Mouse (Mus musculus) adrenal gland, adult 2 months (tissue): ENCODE measurements around the gene Cabin1. TPM values are rescaled to one million over a fixed set of nuclear protein-coding genes. Genes with fewer than 3 reads are reported as not detected.
A peak's percentile ranks its signal among the peaks of the same experiment; 100 is the strongest.

Experiments used
- DNase-seq: peaks from one replicate; pipeline ENCODE4 v3.0.0; 2021
- polyA plus RNA-seq: library from polyadenylated mRNA; depleted of rRNA; stranded (reverse); fragments of >200 nt; gene quantifications from 2 replicates; pipeline ENCODE4 v1.2.3, GENCODE M21; 2012
- total RNA-seq, 2 experiments: library from RNA; stranded (reverse); gene quantifications; 2 replicates each; pipeline ENCODE4 v1.2.3; 2021

Cabin1 gene
- total and polyA plus RNA-seq, 3 experiments, result 24.2 to 42.6 (median 31.9) TPM

GRCm38 (mm10) chr10:75637711-75638110, 126.4 kb downstream of the Cabin1 start:
- no peak for DNase-seq

GRCm38 (mm10) chr10:75636084-75636786, 127.9 kb downstream of the Cabin1 start:
- no peak for DNase-seq

- DNase-seq, result peak; percentile 81
Observed at GRCm38 (mm10) chr10:75635693-75636055, 128.5 kb downstream of the Cabin1 start.

GRCm38 (mm10) chr10:75635019-75635692, 129.0 kb downstream of the Cabin1 start:
- DNase-seq, result no peak

GRCm38 (mm10) chr10:75634610-75635009, 129.5 kb downstream of the Cabin1 start:
- no peak for DNase-seq

GRCm38 (mm10) chr10:75633576-75634139, 130.5 kb downstream of the Cabin1 start:
- no peak for DNase-seq

- DNase-seq, result no peak
Observed at GRCm38 (mm10) chr10:75633048-75633447, 131.1 kb downstream of the Cabin1 start.

GRCm38 (mm10) chr10:75632633-75633032, 131.5 kb downstream of the Cabin1 start:
- DNase-seq, result peak; percentile 37

GRCm38 (mm10) chr10:75627490-75627889, 136.7 kb downstream of the Cabin1 start:
- peak; percentile 87 for DNase-seq

- DNase-seq, result no peak
Observed at GRCm38 (mm10) chr10:75626991-75627390, 137.2 kb downstream of the Cabin1 start.

- no peak for DNase-seq
Observed at GRCm38 (mm10) chr10:75625920-75626319, 138.2 kb downstream of the Cabin1 start.

- no peak for DNase-seq
Observed at GRCm38 (mm10) chr10:75620818-75621217, 143.3 kb downstream of the Cabin1 start.

GRCm38 (mm10) chr10:75616044-75616443, 148.1 kb downstream of the Cabin1 start:
- no peak for DNase-seq

GRCm38 (mm10) chr10:75610486-75610885, 153.7 kb downstream of the Cabin1 start:
- DNase-seq, result no peak

- DNase-seq, result peak; percentile 49
Observed at GRCm38 (mm10) chr10:75608975-75609374, 155.2 kb downstream of the Cabin1 start.

- DNase-seq, result no peak
Observed at GRCm38 (mm10) chr10:75607253-75607652, 156.9 kb downstream of the Cabin1 start.

GRCm38 (mm10) chr10:75605162-75605846, 158.8 kb downstream of the Cabin1 start:
- DNase-seq, result no peak

- no peak for DNase-seq
Observed at GRCm38 (mm10) chr10:75600189-75600730, 163.9 kb downstream of the Cabin1 start.
